ENCODE assay signal across 8 mouse cellular contexts in genomic region chr11:115627705-115628464, GRCm38 (mm10). TPM values are rescaled to one million over a fixed set of nuclear protein-coding genes. Genes with fewer than 3 reads are reported as not detected.
DNase-seq lines count a peak whose midpoint lies in the region; ATAC-seq and TF ChIP-seq lines count a peak whose summit lies in the region.

Gene Slc25a19 (minus strand): TSS chr11:115628295.

- H3K9ac ChIP-seq in ES-E14 (ENCODE audit: insufficient read depth, low read depth, low read length, poor library complexity, severe bottlenecking): peak within 1 kb of the TSS; percentile 65
- H3K9ac ChIP-seq in forebrain, embryonic 15.5 days (replicated peaks): peak within 1 kb of the TSS; percentile 60

- peak within 1 kb of the TSS; percentile 69 to 91 for H3K4me3 ChIP-seq in ES-E14 (ENCODE audit: insufficient read depth in 1 of 2, low read depth in 1 of 2, low read length in 2 of 2, poor library complexity in 1 of 2, severe bottlenecking in 1 of 2)
- peak within 1 kb of the TSS; percentile 76 for H3K4me3 ChIP-seq in forebrain, embryonic 15.5 days
- H3K4me3 ChIP-seq in lung, adult 2 months (replicated peaks; ENCODE audit: extremely low read depth, low read depth, low read length): peak within 1 kb of the TSS; percentile 86

- in situ Hi-C loops in ES-E14 (cut with MboI; ENCODE audit: low sequenced_read_pairs in 2 of 2, unreplicated experiment in 2 of 2): no loop called here

- intact Hi-C loops in heart, postnatal 25 days (cut with DNase I): no loop called here

- WGBS in forebrain, embryonic 15.5 days: under 1% methylated on average over 47 of the region's 47 CpGs
- WGBS in lung, adult 2 months: under 1% methylated on average over 47 of the region's 47 CpGs

- peak within 1 kb of the TSS; percentile 71 for H3K4me2 ChIP-seq in forebrain, embryonic 15.5 days (replicated peaks)

- H3K27me3 ChIP-seq in forebrain, embryonic 15.5 days: no peaks in the 10 kb centered on the region

- TF ChIP-seq POLR2A in lung, adult 2 months (IDR thresholded peaks at IDR 0.05; ENCODE audit: borderline replicate concordance, extremely low read depth, low read depth, low read length): peak; percentile 78; the same call in 1 of the 2 replicates

- peaks cover 8 to 12% of the 10 kb centered on the region in 2 experiments; a peak in 3 of 4 replicates for H3K4me1 ChIP-seq in ES-E14 (ENCODE audit: control insufficient read depth in 2 of 2, insufficient read depth in 2 of 2, low read length in 2 of 2, poor library complexity in 1 of 2)
- peaks cover 23% of the 10 kb centered on the region for H3K4me1 ChIP-seq in forebrain, embryonic 15.5 days
- 0 out of 2 replicates have a peak, but pooled peaks cover 2% of the 10 kb centered on the region for H3K4me1 ChIP-seq in lung, adult 2 months (ENCODE audit: control insufficient read depth, insufficient read depth, low read length)

- peak; percentile 100 for ATAC-seq in forebrain, embryonic 15.5 days (replicated peaks)
- peak; percentile 91 for ATAC-seq in neutrophil, adult 5-6 weeks (ENCODE audit: extremely low read depth, insufficient number of reproducible peaks, low FRiP score, poor library complexity, severe bottlenecking)

- peaks cover 6% of the 10 kb centered on the region for H3K36me3 ChIP-seq in ES-E14 (ENCODE audit: control insufficient read depth, insufficient read depth, low read length, poor library complexity, severe bottlenecking)
- peaks cover 2% of the 10 kb centered on the region; the same call in 1 of the 2 replicates for H3K36me3 ChIP-seq in forebrain, embryonic 15.5 days

- H3K27ac ChIP-seq in ES-E14 (ENCODE audit: insufficient read depth, low read depth, low read length, poor library complexity, severe bottlenecking): no peak within 1 kb of the TSS
- peak within 1 kb of the TSS; percentile 46; the same call in 1 of the 2 replicates for H3K27ac ChIP-seq in forebrain, embryonic 15.5 days (replicated peaks)

- H3K9me3 ChIP-seq in ES-E14 (ENCODE audit: control insufficient read depth, insufficient read depth, low read depth, low read length): no peaks in the 10 kb centered on the region
- H3K9me3 ChIP-seq in forebrain, embryonic 15.5 days: no peaks in the 10 kb centered on the region

- peak; percentile 100 for DNase-seq in ES-E14 (ENCODE audit: low read depth, low spot score)
- peak; percentile 100 for DNase-seq in cerebellum, adult 11-12 months
- DNase-seq in heart, postnatal 25 days (ENCODE audit: low spot score): peak; percentile 99
- DNase-seq in layer of hippocampus, adult 18-20 months (ENCODE audit: low spot score in 2 of 2): peak; percentile 99 to 100
- DNase-seq in lung, adult 2 months: peak; percentile 99
- peak; percentile 98 to 99 for DNase-seq in thymus, adult 18-20 months

- TF ChIP-seq CTCF in lung, adult 2 months (IDR thresholded peaks at IDR 0.05; ENCODE audit: insufficient read depth, low read length): no peak

TF ChIP-seq in ES-E14, 5 proteins besides CTCF, POLR2A, EP300 and RAD21:
- TF ChIP-seq ZNF384 (IDR thresholded peaks at IDR 0.05; ENCODE audit: low read depth, low read length) (no peak), CHD2 (IDR thresholded peaks at IDR 0.05; ENCODE audit: low read depth, low read length) (peak; percentile 82; the same call in 1 of the 2 replicates), MAFK (IDR thresholded peaks at IDR 0.05; ENCODE audit: insufficient read depth, low read depth, low read length) (no peak), ZC3H11A (IDR thresholded peaks at IDR 0.05; ENCODE audit: borderline replicate concordance, low read depth, low read length) (no peak), HCFC1 (IDR thresholded peaks at IDR 0.05; ENCODE audit: borderline replicate concordance, insufficient read depth, low read length) (peak; percentile 91)
TF ChIP-seq in ES-E14: peak in this region for 2.

RNA-seq across cellular contexts. Expression of gene Slc25a19, which starts in this region (rescaled TPM):
- 22.6 and 23.6 TPM in 2 replicates for total RNA-seq in ES-E14 (2012; rRNA removed)
- polyA plus RNA-seq in forebrain, embryonic 15.5 days (2015; fragmentation: Nextera tagmentation; extraction: Ambion mirVana): 55.3 and 56.1 TPM in 2 replicates
- 10 to 100 TPM; 41.6 to 45.9 TPM for total RNA-seq in heart, postnatal 25 days (2021)
- total RNA-seq in layer of hippocampus, adult 18-20 months (2021): 10 to 100 TPM; 59.2 to 61.9 TPM
- polyA plus RNA-seq in lung, adult 2 months (2012; rRNA removed): 38.4 and 45.9 TPM in 2 replicates
- 51.0 and 53.3 TPM in 2 replicates for total RNA-seq in neutrophil, adult 5-6 weeks (2017)
